Mouse (Mus musculus) CH12.LX (cell line): ENCODE data around the gene Btbd9. TPM values are rescaled to one million over a fixed set of nuclear protein-coding genes. Genes with fewer than 3 reads are reported as not detected.

Experiments used
- DNase-seq: peaks from one replicate; pipeline ENCODE4 v3.0.0-alpha.2; 2013; ENCODE audit errors: extremely low read depth
- H3K27ac ChIP-seq: 2 replicates; pipeline ENCODE4 v1.5.1; 2012; ENCODE audit warnings: low read depth, mild to moderate bottlenecking, control low read depth, moderate library complexity; ENCODE audit not compliant: insufficient read depth
- H3K27me3 ChIP-seq: replicated peaks from 2 replicates; pipeline ENCODE3; 2012; ENCODE audit warnings: inconsistent platforms
- H3K36me3 ChIP-seq, 2 experiments: replicated peaks in 1 of 2; 2 replicates each; pipeline versions ENCODE3 to v1.6.1; 2012; ENCODE audit warnings: inconsistent platforms in 1 of 2, low read length in 1 of 2, mild to moderate bottlenecking in 1 of 2, mixed read lengths in 1 of 2, moderate library complexity in 1 of 2; ENCODE audit not compliant: control insufficient read depth in 1 of 2, insufficient read depth in 1 of 2
- H3K4me1 ChIP-seq, 2 experiments: 2 replicates each; pipeline ENCODE4 v1.6.1; 2012; ENCODE audit warnings: inconsistent platforms in 1 of 2, moderate library complexity in 1 of 2; ENCODE audit not compliant: insufficient read depth in 2 of 2, control insufficient read depth in 1 of 2
- H3K4me2 ChIP-seq: 2 replicates; pipeline ENCODE4 v1.6.1; 2012; ENCODE audit warnings: low read depth, mild to moderate bottlenecking, control low read depth; ENCODE audit not compliant: poor library complexity, insufficient read depth, severe bottlenecking
- H3K4me3 ChIP-seq, 3 experiments: fragments of 150-350 bp in 1 of 3; sonication (generic) in 1 of 3; replicated peaks in 1 of 3; 2 replicates each; pipeline versions ENCODE3 to v1.5.1; 2011 to 2012; ENCODE audit warnings: low read depth in 2 of 3, low read length in 2 of 3, mild to moderate bottlenecking in 2 of 3, moderate library complexity in 2 of 3, control low read depth in 1 of 3, improper control_type of control experiment in 1 of 3, inconsistent platforms in 1 of 3, mixed read lengths in 1 of 3; ENCODE audit not compliant: poor library complexity in 1 of 3
- H3K79me2 ChIP-seq: replicated peaks from 2 replicates; pipeline ENCODE4 v1.6.1; 2012; ENCODE audit warnings: mild to moderate bottlenecking, moderate library complexity; ENCODE audit not compliant: control insufficient read depth, poor library complexity, insufficient read depth, severe bottlenecking; ENCODE audit errors: extremely low read depth
- H3K9ac ChIP-seq: 2 replicates; pipeline ENCODE4 v1.6.1; 2012; ENCODE audit warnings: low read depth, mild to moderate bottlenecking, control low read depth, moderate library complexity; ENCODE audit not compliant: insufficient read depth
- H3K9me3 ChIP-seq: replicated peaks from 2 replicates; pipeline ENCODE3; 2012; ENCODE audit warnings: low read length, inconsistent platforms, mixed read lengths
- CHD1 ChIP-seq: IDR thresholded peaks from 2 replicates; pipeline ENCODE4 v1.6.1; 2012; ENCODE audit warnings: low read depth, low read length, improper control_type of control experiment, inconsistent platforms
- CHD2 ChIP-seq: IDR thresholded peaks from 2 replicates; pipeline ENCODE4 v1.6.1; 2011; ENCODE audit warnings: low read length, improper control_type of control experiment
- CTCF ChIP-seq, 2 experiments: IDR thresholded peaks in 1 of 2; conservative IDR thresholded peaks in 1 of 2; 2 replicates each; pipeline ENCODE4 v1.5.1; 2011 to 2012; ENCODE audit warnings: low read depth in 2 of 2, low read length in 2 of 2, improper control_type of control experiment in 1 of 2, inconsistent platforms in 1 of 2, mild to moderate bottlenecking in 1 of 2, moderate library complexity in 1 of 2
- NRF1 ChIP-seq: IDR thresholded peaks from 2 replicates; pipeline ENCODE4 v1.6.1; 2014; ENCODE audit warnings: low read depth, mild to moderate bottlenecking, inconsistent platforms, low read length, improper control_type of control experiment, moderate library complexity
- RAD21 ChIP-seq: IDR thresholded peaks from 2 replicates; pipeline ENCODE4 v1.6.1; 2011; ENCODE audit warnings: low read depth, mild to moderate bottlenecking, low read length, improper control_type of control experiment, moderate library complexity
- SIN3A ChIP-seq: IDR thresholded peaks from 2 replicates; pipeline ENCODE4 v1.6.1; 2012; ENCODE audit warnings: low read length, improper control_type of control experiment, inconsistent platforms
- SMC3 ChIP-seq: IDR thresholded peaks from 2 replicates; pipeline ENCODE4 v1.6.1; 2011; ENCODE audit warnings: low read depth, low read length, improper control_type of control experiment
- TBP ChIP-seq: conservative IDR thresholded peaks from 2 replicates; pipeline ENCODE4 v1.6.1; 2011; ENCODE audit warnings: low read depth, low read length, improper control_type of control experiment
- TCF12 ChIP-seq: IDR thresholded peaks from 2 replicates; pipeline ENCODE4 v1.6.1; 2014; ENCODE audit warnings: low read depth, mild to moderate bottlenecking, inconsistent platforms, low read length, improper control_type of control experiment
- ZC3H11A ChIP-seq: IDR thresholded peaks from 2 replicates; pipeline ENCODE4 v1.6.1; 2012; ENCODE audit warnings: low read depth, mild to moderate bottlenecking, inconsistent platforms, low read length, improper control_type of control experiment
- ZNF384 ChIP-seq: IDR thresholded peaks from 2 replicates; pipeline ENCODE4 v1.6.1; 2012; ENCODE audit warnings: low read depth, low read length, improper control_type of control experiment, inconsistent platforms
- dilution Hi-C: fragments of 300-500 bp; cut with MboI; formaldehyde crosslinking; loops from 2 replicates; pipeline ENCODE4 v1.14.3; 2020; ENCODE audit warnings: low sequenced_read_pairs; ENCODE audit not compliant: extremely low pct_unique_long_range_greater_than_20kb, extremely low pct_ligation_motif_present
- in situ Hi-C: fragments of 300-500 bp; cut with MboI; formaldehyde crosslinking; loops from 3 replicates; pipeline ENCODE4 v1.14.3; 2019; ENCODE audit warnings: low sequenced_read_pairs, low pct_ligation_motif_present, low pct_unique_long_range_greater_than_20kb, mixed read lengths
- polyA plus RNA-seq: library from polyadenylated mRNA; unstranded; fragments of >175 nt; gene quantifications from 2 replicates; pipeline ENCODE4 v1.2.1, GENCODE M21; 2012; ENCODE audit warnings: low read depth; ENCODE audit not compliant: insufficient read length
- total RNA-seq, 2 experiments: library from RNA; depleted of rRNA; stranded (reverse); fragments of 300-350 nt in 1 of 2; fragments of >200 nt in 1 of 2; gene quantifications; 2 replicates each; pipeline ENCODE4 v1.2.3; 2012 to 2014

Gene Btbd9
- total and polyA plus RNA-seq, 3 experiments, result 19.3 to 25.4 (median 20.0) TPM

GRCm38 (mm10) chr17:30563484-30564075 lies 12.7 kb downstream of the Btbd9 start:
- Histone ChIP-seq H3K27ac (no peak overlapping the region), H3K4me2 (no peak overlapping the region), H3K4me3 (no peak overlapping the region), H3K36me3 (no peaks in the 10 kb centered on the region), H3K27me3 (no peaks in the 10 kb centered on the region), H3K4me1 (peaks cover 0 to 16% of the 10 kb centered on the region in 2 experiments; a peak in 1 of 4 replicates), H3K79me2 (no peaks in the 10 kb centered on the region; the same call in 1 of the 2 replicates), H3K9ac (no peak overlapping the region), H3K9me3 (no peaks in the 10 kb centered on the region)
- dilution Hi-C loops, result no loop called here
- peak; percentile 40; the same call in 1 of the 2 replicates for TF ChIP-seq ZNF384
- TF ChIP-seq TCF12, result no peak
- no peak for DNase-seq
- in situ Hi-C loops, result no loop called here

- Histone ChIP-seq H3K4me2 (no peak overlapping the region), H3K36me3 (peaks cover 0 to 3% of the 10 kb centered on the region in 2 experiments), H3K27ac (no peak overlapping the region), H3K9me3 (no peaks in the 10 kb centered on the region), H3K27me3 (no peaks in the 10 kb centered on the region), H3K79me2 (no peaks in the 10 kb centered on the region; the same call in 1 of the 2 replicates), H3K9ac (no peak overlapping the region), H3K4me3 (no peak overlapping the region), H3K4me1 (peaks cover 0 to 16% of the 10 kb centered on the region in 2 experiments; a peak in 1 of 4 replicates)
- dilution Hi-C loops (no loop called here), in situ Hi-C loops (no loop called here)
- TF ChIP-seq SMC3 (no peak), NRF1 (no peak), CHD1 (no peak), SIN3A (no peak)
- DNase-seq, result no peak
Measured at GRCm38 (mm10) chr17:30562770-30563169, 13.5 kb downstream of the Btbd9 start.

- dilution Hi-C loops, result no loop called here
Measured at GRCm38 (mm10) chr17:30559536-30559935, 16.8 kb downstream of the Btbd9 start.

More at GRCm38 (mm10) chr17:30559536-30559935, 16.8 kb downstream of the Btbd9 start:
- no peaks in the 10 kb centered on the region for H3K27me3 ChIP-seq
- H3K9me3 ChIP-seq, result no peaks in the 10 kb centered on the region
- peaks cover 0 to 5% of the 10 kb centered on the region in 2 experiments; a peak in 1 of 4 replicates for H3K4me1 ChIP-seq
- H3K36me3 ChIP-seq, result peaks cover 0 to 7% of the 10 kb centered on the region in 2 experiments
- peak; percentile 89 to 93 for TF ChIP-seq CTCF (conservative IDR thresholded peaks at IDR 0.05 in 1 of 2, IDR thresholded peaks at IDR 0.05 in 1 of 2; ENCODE audit: low read depth in 2 of 2, low read length in 2 of 2)
- no peak for TF ChIP-seq CHD2
- TF ChIP-seq SMC3, result peak; percentile 92
- TF ChIP-seq ZC3H11A, result peak; percentile 46
- TF ChIP-seq RAD21, result peak; percentile 78
- no peak for TF ChIP-seq TBP
- H3K9ac ChIP-seq, result no peak overlapping the region
- H3K4me2 ChIP-seq, result no peak overlapping the region
- no peak overlapping the region for H3K27ac ChIP-seq
- in situ Hi-C loops, result loop anchor here (10.0 kb wide), 1 partner anchor 125 kb away; no protein-coding TSS in a partner anchor
- DNase-seq, result peak; percentile 91
- no peaks in the 10 kb centered on the region for H3K79me2 ChIP-seq
- H3K4me3 ChIP-seq, result no peak overlapping the region
